Mouse (Mus musculus) bone marrow, adult 2 months (tissue): ENCODE results near the gene Carns1.

Source experiments
- CTCF ChIP-seq: fragments of 200-500 bp; IDR thresholded peaks from 2 replicates; pipeline ENCODE4 v1.5.1; 2011; ENCODE audit warnings: low read length, control low read depth; ENCODE audit not compliant: control insufficient read depth, insufficient read depth
- POLR2A ChIP-seq: fragments of 200-500 bp; IDR thresholded peaks from 2 replicates; pipeline ENCODE4 v1.6.1; 2011; ENCODE audit warnings: low read depth, mild to moderate bottlenecking, control low read depth, low read length, borderline replicate concordance; ENCODE audit not compliant: control insufficient read depth

GRCm38 (mm10) chr19:4131768-4132167 lies 43.5 kb downstream of the Carns1 start:
- TF ChIP-seq POLR2A (no peak), CTCF (peak; percentile 47; the same call in 1 of the 2 replicates)
